Mouse (Mus musculus): ENCODE results near the gene Tmem43. TPM values are rescaled to one million over a fixed set of nuclear protein-coding genes. Genes with fewer than 3 reads are reported as not detected.

The Tmem43 gene
- polyA plus RNA-seq (2021; fragmentation: Nextera tagmentation) = 16.7 TPM in 2 replicates
- long read RNA-seq, experiment 1, transcript Tmem43-201 (12 exons, 2,903 nt) = major isoform, 104 of 115 reads
- long read RNA-seq, experiment 1, partial matches to known transcripts = 6 of 115 reads
- long read RNA-seq, experiment 1, other reads (novel, unspliced or antisense) = 5 of 115 reads
- long read RNA-seq, experiment 2, transcript Tmem43-201 (12 exons, 2,903 nt) = major isoform, 13 of 19 reads
- long read RNA-seq, experiment 2, partial matches to known transcripts = 5 of 19 reads
- long read RNA-seq, experiment 2, other reads (novel, unspliced or antisense) = 1 of 19 reads

DNA sequence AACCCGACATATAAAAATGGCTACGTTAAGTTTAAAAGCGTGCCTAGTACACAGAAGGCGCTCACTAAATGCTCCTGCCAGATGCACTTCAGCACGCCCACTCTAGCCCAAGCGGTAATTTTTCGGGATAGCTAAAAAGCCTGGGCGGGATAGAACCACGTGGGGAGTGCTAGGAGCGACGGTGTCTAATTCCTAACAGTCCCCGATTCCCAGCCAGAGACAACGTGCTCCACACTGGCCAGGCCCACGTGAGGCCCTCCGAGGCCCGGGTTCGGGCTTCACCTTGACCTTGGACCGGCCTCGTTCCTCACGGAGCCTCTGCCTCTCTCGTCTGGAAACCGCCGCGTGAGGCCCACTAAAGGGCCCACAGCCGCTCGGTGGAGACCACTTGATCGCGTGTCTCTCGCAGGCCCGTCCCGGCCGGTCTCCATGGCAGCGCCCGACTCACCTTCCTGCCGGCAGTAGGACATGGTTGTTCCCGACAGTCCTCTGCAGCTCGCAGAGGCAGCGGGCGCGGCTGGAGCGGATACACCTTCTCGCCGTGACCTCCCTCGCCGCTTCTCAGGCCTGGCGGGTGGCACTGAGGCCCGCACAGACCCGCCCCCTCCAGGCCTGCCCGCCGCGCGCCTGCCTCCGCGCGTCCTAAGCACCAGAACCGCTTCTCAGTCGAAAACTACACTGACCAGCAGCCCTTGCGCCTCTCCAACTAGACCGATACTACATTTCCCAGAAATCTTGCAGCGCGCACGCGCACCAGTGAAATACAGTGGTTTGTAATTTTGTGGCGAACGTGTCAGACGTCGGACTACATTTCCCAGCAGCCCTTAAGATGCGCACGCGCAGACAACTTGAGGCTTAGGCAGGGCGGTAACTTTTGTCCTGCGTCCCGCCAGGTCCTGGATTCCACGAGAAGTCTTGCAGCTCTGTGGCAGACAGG lies at the start of gene Tmem43, which contains the start of gene Chchd4:
Gene Tmem43, plus strand, starts transcription at position 836 of the 937 bp plus-strand sequence.
Gene Chchd4, minus strand, starts transcription at position 679 of the 937 bp plus-strand sequence.

DNA sequence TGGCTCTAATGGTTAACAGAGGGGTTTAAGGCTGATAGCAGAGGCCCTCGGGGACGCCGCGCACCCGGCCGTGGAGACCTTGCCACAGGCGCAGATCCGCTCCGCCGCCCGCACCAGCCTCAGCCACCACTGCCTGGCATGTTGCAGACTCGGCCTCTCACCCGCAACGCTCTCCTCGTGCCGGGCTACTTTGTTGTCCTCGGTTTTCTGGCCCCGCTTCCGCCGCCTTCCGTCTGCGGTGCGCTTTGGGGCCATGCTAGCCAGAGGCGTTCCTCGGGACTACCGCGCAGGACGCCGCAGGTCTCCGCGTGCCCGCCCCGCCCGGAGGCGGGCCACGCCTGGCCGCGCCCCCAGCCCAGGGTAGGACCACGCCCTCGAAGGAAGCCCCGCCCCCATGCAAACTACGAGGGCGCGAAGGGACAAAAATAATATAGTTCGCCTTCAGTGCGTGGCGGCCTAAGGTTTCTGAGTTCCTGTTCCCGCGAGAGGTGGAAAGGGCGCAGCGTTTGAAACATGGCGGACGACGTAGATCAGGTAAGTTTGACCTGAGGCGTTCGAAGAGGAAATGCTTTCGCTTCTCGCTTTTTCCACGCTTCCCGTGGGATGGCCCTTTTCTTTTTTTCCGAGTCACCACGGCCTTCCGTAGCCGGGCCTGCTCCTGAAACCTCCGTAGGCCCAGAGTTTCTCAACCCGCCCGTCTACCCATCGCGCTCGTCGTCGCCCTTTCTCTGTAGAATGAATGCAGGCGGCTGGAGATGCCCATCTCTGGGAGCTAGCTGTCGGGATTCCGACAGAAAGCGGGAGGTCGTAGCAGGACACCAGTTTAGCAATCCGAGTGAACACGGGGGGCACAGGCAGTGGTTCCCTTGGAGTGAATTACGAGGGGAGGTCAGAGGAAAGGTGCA lies 42.3 kb downstream of the Tmem43 start, which contains the start of the genes Xpc and Lsm3:
Gene Xpc, minus strand, starts transcription at position 344 of the 905 bp plus-strand sequence.
Gene Lsm3, plus strand, starts transcription at position 384 of the 905 bp plus-strand sequence.

Other genes with a start within 250 kb of the Tmem43 start
- gene Wnt7a, start 62.3 kb upstream of the Tmem43 start, polyA plus RNA-seq (2021; fragmentation: Nextera tagmentation) = 2.9 and 4.0 TPM in 2 replicates
- 41.2 and 44.7 TPM in 2 replicates for gene Chchd4, start 157 bp upstream of the Tmem43 start, polyA plus RNA-seq (2021; fragmentation: Nextera tagmentation)
- gene Xpc, start 42.2 kb downstream of the Tmem43 start, polyA plus RNA-seq (2021; fragmentation: Nextera tagmentation) = 5.9 and 6.6 TPM in 2 replicates
- 91.9 and 97.3 TPM in 2 replicates for gene Lsm3, start 42.2 kb downstream of the Tmem43 start, polyA plus RNA-seq (2021; fragmentation: Nextera tagmentation)
- 38.6 and 55.7 TPM in 2 replicates for gene Slc6a6, start 210.3 kb downstream of the Tmem43 start, polyA plus RNA-seq (2021; fragmentation: Nextera tagmentation)

Data from left cerebral cortex, adult 6 months (tissue).